ENCODE assay signal across 1 mouse cellular context in the genomic region with DNA sequence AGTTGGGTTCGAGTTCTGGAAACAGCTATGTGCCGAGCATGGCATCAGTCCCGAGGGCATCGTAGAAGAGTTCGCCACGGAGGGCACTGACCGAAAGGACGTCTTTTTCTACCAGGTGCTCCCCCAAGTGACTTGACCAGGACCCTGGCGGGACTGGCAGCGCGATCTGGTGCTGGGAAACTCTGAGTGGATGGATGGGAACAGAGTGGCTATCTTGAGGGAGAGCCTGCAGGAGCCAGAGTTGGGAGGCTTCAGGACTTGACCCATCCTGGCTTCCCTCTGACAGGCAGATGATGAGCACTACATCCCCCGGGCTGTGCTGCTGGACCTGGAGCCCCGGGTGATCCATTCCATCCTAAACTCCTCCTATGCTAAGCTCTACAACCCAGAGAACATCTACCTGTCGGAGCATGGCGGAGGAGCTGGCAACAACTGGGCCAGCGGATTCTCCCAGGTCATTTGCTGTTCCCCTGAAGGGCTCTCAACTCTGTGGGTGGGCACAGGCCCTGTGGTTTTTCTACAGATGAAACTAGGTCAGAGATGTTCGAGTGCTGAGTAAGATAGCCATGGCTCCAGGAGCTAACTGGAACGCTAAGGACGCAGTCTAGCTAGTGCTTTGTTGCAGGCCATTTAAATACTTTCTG.
TF ChIP-seq lines count a peak whose summit lies in the region.

No protein-coding gene starts in this region.

TF ChIP-seq in MEL, 35 proteins besides CTCF, POLR2A, EP300 and RAD21 (continued from another document):
- TF ChIP-seq HCFC1 (IDR thresholded peaks at IDR 0.05; ENCODE audit: low read depth, low read length) (no peak), GATA1 (IDR thresholded peaks at IDR 0.05; ENCODE audit: low read depth, low read length) (no peak), ZKSCAN1 (IDR thresholded peaks at IDR 0.05; ENCODE audit: low read depth, low read length) (no peak), ETS1 (IDR thresholded peaks at IDR 0.05; ENCODE audit: low read depth, low read length) (no peak), MAFK (IDR thresholded peaks at IDR 0.05; ENCODE audit: borderline replicate concordance, low read depth, low read length) (no peak), GABPA (IDR thresholded peaks at IDR 0.05; ENCODE audit: low read depth, low read length) (no peak), BHLHE40 (IDR thresholded peaks at IDR 0.05; ENCODE audit: borderline replicate concordance, low read depth, low read length) (no peak), MEF2A (IDR thresholded peaks at IDR 0.05; ENCODE audit: extremely low read depth, insufficient replicate concordance, low read depth, low read length, poor library complexity, severe bottlenecking) (no peak), ZMIZ1 (IDR thresholded peaks at IDR 0.05; ENCODE audit: low read depth, low read length) (no peak)
